Mouse (Mus musculus): ENCODE data around the gene Cnnm1. TPM values are rescaled to one million over a fixed set of nuclear protein-coding genes. Genes with fewer than 3 reads are reported as not detected.

Gene Cnnm1
- total RNA-seq, 1 experiment: 2.6 TPM

DNA sequence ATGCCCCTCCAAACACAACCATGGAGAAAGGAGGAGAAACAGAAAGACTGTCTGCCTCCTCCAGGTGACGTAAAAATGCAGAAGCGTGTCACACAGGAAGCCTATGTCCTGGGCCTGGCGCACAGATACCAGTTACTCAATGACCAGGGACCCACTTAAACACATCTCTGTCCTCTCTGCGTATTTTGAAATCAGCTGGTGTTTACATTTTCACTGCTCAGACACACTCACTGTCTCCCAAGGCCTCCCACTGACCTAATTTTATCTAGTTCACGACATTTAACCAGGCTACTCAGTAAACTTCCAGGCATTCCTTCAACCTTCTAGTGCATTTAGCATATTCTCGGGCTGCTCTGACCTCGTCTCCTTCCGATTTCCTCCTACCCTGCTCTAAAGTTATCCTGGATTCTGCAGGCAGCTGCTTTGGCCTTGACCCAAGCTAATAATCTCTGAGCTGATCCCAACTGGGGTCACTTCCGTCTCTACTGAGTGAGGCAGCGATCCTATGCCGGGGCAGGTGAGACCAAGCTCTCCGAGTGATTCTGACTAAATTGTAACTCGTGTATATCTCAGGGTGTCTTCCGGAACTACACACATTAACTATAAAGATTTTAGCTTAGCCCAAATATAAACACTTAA is 76.3 kb downstream of the Cnnm1 start:
- DNase-seq (ENCODE audit: low read depth, low spot score): no peak
- H3K4me3 ChIP-seq (ENCODE audit: insufficient read depth in 1 of 2, low read depth in 1 of 2, low read length in 2 of 2, poor library complexity in 1 of 2, severe bottlenecking in 1 of 2): no peak overlapping the region
- in situ Hi-C loops (cut with MboI; ENCODE audit: low sequenced_read_pairs in 2 of 2, unreplicated experiment in 2 of 2): no loop called here
- H3K27ac ChIP-seq (ENCODE audit: insufficient read depth, low read depth, low read length, poor library complexity, severe bottlenecking): no peak overlapping the region
- TF ChIP-seq HCFC1 (IDR thresholded peaks at IDR 0.05; ENCODE audit: borderline replicate concordance, insufficient read depth, low read length) (no peak), ZNF384 (IDR thresholded peaks at IDR 0.05; ENCODE audit: low read depth, low read length) (no peak), ZC3H11A (IDR thresholded peaks at IDR 0.05; ENCODE audit: borderline replicate concordance, low read depth, low read length) (no peak), CHD2 (IDR thresholded peaks at IDR 0.05; ENCODE audit: low read depth, low read length) (no peak), MAFK (IDR thresholded peaks at IDR 0.05; ENCODE audit: insufficient read depth, low read depth, low read length) (no peak)
- no peaks in the 10 kb centered on the region for H3K9me3 ChIP-seq (ENCODE audit: control insufficient read depth, insufficient read depth, low read depth, low read length)
- H3K9ac ChIP-seq (ENCODE audit: insufficient read depth, low read depth, low read length, poor library complexity, severe bottlenecking): no peak overlapping the region
- peaks cover 42% of the 10 kb centered on the region for H3K36me3 ChIP-seq (ENCODE audit: control insufficient read depth, insufficient read depth, low read length, poor library complexity, severe bottlenecking)
- H3K4me1 ChIP-seq (ENCODE audit: control insufficient read depth in 2 of 2, insufficient read depth in 2 of 2, low read length in 2 of 2, poor library complexity in 1 of 2): peaks cover 10 to 23% of the 10 kb centered on the region in 2 experiments

DNA sequence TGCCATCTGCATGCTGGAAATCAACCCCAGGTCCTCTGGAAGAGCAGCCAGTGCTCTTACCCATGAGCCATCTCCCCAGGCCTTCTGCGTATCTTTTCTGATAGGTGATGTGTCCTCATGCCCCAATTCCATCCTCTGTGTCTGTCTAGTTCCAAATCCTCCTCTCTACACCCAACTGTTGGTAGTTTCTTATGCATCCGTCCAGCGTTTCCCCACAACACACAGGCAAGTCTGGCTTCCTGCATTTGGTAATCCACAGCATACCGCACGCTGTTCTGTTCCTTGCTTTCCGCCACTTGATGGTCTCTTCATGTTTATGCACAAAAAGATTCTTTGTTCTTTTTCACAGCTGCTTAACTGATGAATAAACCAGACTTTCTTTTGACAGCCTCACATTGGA is 77.1 kb downstream of the Cnnm1 start:
- Histone ChIP-seq H3K4me1 (ENCODE audit: control insufficient read depth in 2 of 2, insufficient read depth in 2 of 2, low read length in 2 of 2, poor library complexity in 1 of 2) (peaks cover 18 to 24% of the 10 kb centered on the region in 2 experiments), H3K36me3 (ENCODE audit: control insufficient read depth, insufficient read depth, low read length, poor library complexity, severe bottlenecking) (peaks cover 40% of the 10 kb centered on the region), H3K9me3 (ENCODE audit: control insufficient read depth, insufficient read depth, low read depth, low read length) (no peaks in the 10 kb centered on the region), H3K4me3 (ENCODE audit: insufficient read depth in 1 of 2, low read depth in 1 of 2, low read length in 2 of 2, poor library complexity in 1 of 2, severe bottlenecking in 1 of 2) (no peak overlapping the region), H3K27ac (ENCODE audit: insufficient read depth, low read depth, low read length, poor library complexity, severe bottlenecking) (no peak overlapping the region), H3K9ac (ENCODE audit: insufficient read depth, low read depth, low read length, poor library complexity, severe bottlenecking) (no peak overlapping the region)
- DNase-seq (ENCODE audit: low read depth, low spot score): no peak
- in situ Hi-C loops (cut with MboI; ENCODE audit: low sequenced_read_pairs in 2 of 2, unreplicated experiment in 2 of 2): no loop called here
- no peak for TF ChIP-seq ZNF384 (IDR thresholded peaks at IDR 0.05; ENCODE audit: low read depth, low read length)
- no peak for TF ChIP-seq ZC3H11A (IDR thresholded peaks at IDR 0.05; ENCODE audit: borderline replicate concordance, low read depth, low read length)
- TF ChIP-seq HCFC1 (IDR thresholded peaks at IDR 0.05; ENCODE audit: borderline replicate concordance, insufficient read depth, low read length): no peak

DNA sequence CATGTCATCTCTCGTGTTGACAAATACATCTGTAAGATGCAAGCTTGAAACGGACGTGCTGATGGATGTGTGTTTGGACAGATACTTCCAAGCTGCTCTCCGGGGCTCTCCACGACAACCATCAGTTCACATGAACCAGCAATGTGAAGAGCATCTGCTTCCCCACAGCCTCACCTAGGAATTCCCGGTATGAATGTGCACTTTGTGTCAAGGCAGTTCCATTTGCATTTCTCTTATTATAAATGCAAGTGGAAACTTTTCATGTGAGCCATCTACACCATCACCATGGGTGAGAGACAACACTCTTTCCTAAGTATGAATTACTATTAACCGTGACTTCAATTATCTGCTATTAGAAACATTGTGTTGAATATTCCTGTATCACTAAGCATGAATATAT is 77.6 kb downstream of the Cnnm1 start:
- no peak for DNase-seq (ENCODE audit: low read depth, low spot score)
- H3K27ac ChIP-seq (ENCODE audit: insufficient read depth, low read depth, low read length, poor library complexity, severe bottlenecking): no peak overlapping the region
- no peak for TF ChIP-seq MAFK (IDR thresholded peaks at IDR 0.05; ENCODE audit: insufficient read depth, low read depth, low read length)
- no peak for TF ChIP-seq ZNF384 (IDR thresholded peaks at IDR 0.05; ENCODE audit: low read depth, low read length)
- TF ChIP-seq HCFC1 (IDR thresholded peaks at IDR 0.05; ENCODE audit: borderline replicate concordance, insufficient read depth, low read length): no peak
- TF ChIP-seq CHD2 (IDR thresholded peaks at IDR 0.05; ENCODE audit: low read depth, low read length): no peak
- no peak for TF ChIP-seq ZC3H11A (IDR thresholded peaks at IDR 0.05; ENCODE audit: borderline replicate concordance, low read depth, low read length)
- in situ Hi-C loops (cut with MboI; ENCODE audit: low sequenced_read_pairs in 2 of 2, unreplicated experiment in 2 of 2): no loop called here
- H3K9ac ChIP-seq (ENCODE audit: insufficient read depth, low read depth, low read length, poor library complexity, severe bottlenecking): no peak overlapping the region
- peaks cover 37% of the 10 kb centered on the region for H3K36me3 ChIP-seq (ENCODE audit: control insufficient read depth, insufficient read depth, low read length, poor library complexity, severe bottlenecking)
- no peak overlapping the region for H3K4me3 ChIP-seq (ENCODE audit: insufficient read depth in 1 of 2, low read depth in 1 of 2, low read length in 2 of 2, poor library complexity in 1 of 2, severe bottlenecking in 1 of 2)
- H3K4me1 ChIP-seq (ENCODE audit: control insufficient read depth in 2 of 2, insufficient read depth in 2 of 2, low read length in 2 of 2, poor library complexity in 1 of 2): peaks cover 18 to 22% of the 10 kb centered on the region in 2 experiments
- no peaks in the 10 kb centered on the region for H3K9me3 ChIP-seq (ENCODE audit: control insufficient read depth, insufficient read depth, low read depth, low read length)

DNA sequence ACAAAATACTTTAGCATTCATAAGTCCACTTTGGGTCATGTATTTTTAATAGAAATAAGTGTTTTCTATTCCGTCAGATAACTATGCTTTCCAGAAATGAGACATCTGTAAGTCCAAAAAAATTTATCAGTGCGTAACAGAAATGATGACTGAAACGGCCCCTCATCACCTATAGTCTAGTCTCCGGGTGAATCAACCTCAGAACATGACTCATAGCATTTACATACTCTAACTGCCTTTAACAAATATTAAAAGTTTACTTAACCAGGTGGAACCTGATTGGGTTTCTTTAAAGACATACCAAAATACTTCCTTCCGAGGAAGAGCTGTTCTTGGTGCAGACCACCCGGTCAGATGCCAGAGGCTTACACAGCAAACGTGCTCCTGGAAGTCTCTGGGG is 78.0 kb downstream of the Cnnm1 start:
- DNase-seq (ENCODE audit: low read depth, low spot score): no peak
- Histone ChIP-seq H3K4me3 (ENCODE audit: insufficient read depth in 1 of 2, low read depth in 1 of 2, low read length in 2 of 2, poor library complexity in 1 of 2, severe bottlenecking in 1 of 2) (no peak overlapping the region), H3K36me3 (ENCODE audit: control insufficient read depth, insufficient read depth, low read length, poor library complexity, severe bottlenecking) (peaks cover 37% of the 10 kb centered on the region), H3K27ac (ENCODE audit: insufficient read depth, low read depth, low read length, poor library complexity, severe bottlenecking) (no peak overlapping the region), H3K9me3 (ENCODE audit: control insufficient read depth, insufficient read depth, low read depth, low read length) (no peaks in the 10 kb centered on the region), H3K4me1 (ENCODE audit: control insufficient read depth in 2 of 2, insufficient read depth in 2 of 2, low read length in 2 of 2, poor library complexity in 1 of 2) (peaks cover 18 to 22% of the 10 kb centered on the region in 2 experiments), H3K9ac (ENCODE audit: insufficient read depth, low read depth, low read length, poor library complexity, severe bottlenecking) (no peak overlapping the region)
- in situ Hi-C loops (cut with MboI; ENCODE audit: low sequenced_read_pairs in 2 of 2, unreplicated experiment in 2 of 2): no loop called here
- TF ChIP-seq ZC3H11A (IDR thresholded peaks at IDR 0.05; ENCODE audit: borderline replicate concordance, low read depth, low read length): no peak
- no peak for TF ChIP-seq CHD2 (IDR thresholded peaks at IDR 0.05; ENCODE audit: low read depth, low read length)
- no peak for TF ChIP-seq MAFK (IDR thresholded peaks at IDR 0.05; ENCODE audit: insufficient read depth, low read depth, low read length)
- TF ChIP-seq ZNF384 (IDR thresholded peaks at IDR 0.05; ENCODE audit: low read depth, low read length): no peak
- TF ChIP-seq HCFC1 (IDR thresholded peaks at IDR 0.05; ENCODE audit: borderline replicate concordance, insufficient read depth, low read length): no peak

Data from ES-E14 (cell line).